Mouse (Mus musculus) embryonic fibroblast, embryonic 13.5 days (primary cell): Measurements from ENCODE around the gene Mgst3.

Source experiments
- CTCF ChIP-seq: IDR thresholded peaks from 2 replicates; pipeline ENCODE4 v1.5.1; 2011; ENCODE audit warnings: mild to moderate bottlenecking, control low read depth, low read length, moderate library complexity, borderline replicate concordance; ENCODE audit not compliant: insufficient read depth
- POLR2A ChIP-seq: IDR thresholded peaks from 2 replicates; pipeline ENCODE4 v1.6.1; 2011; ENCODE audit warnings: low read depth, mild to moderate bottlenecking, control low read depth, low read length, moderate library complexity

GRCm38 (mm10) chr1:167389584-167389983, 4.1 kb downstream of the Mgst3 start:
- no peak for TF ChIP-seq POLR2A
- no peak for TF ChIP-seq CTCF
